Mouse (Mus musculus) lung, adult 2 months (tissue): Measurements from ENCODE around the gene Lrrc18.

Experiments
- CTCF ChIP-seq: fragments of 200-500 bp; IDR thresholded peaks from 2 replicates; pipeline ENCODE4 v1.5.1; 2011; ENCODE audit warnings: mild to moderate bottlenecking, low read length, control low read depth; ENCODE audit not compliant: insufficient read depth
- POLR2A ChIP-seq: fragments of 200-500 bp; IDR thresholded peaks from 2 replicates; pipeline ENCODE4 v1.6.1; 2011; ENCODE audit warnings: low read depth, mild to moderate bottlenecking, control low read depth, low read length, borderline replicate concordance; ENCODE audit errors: extremely low read depth

GRCm38 (mm10) chr14:32956486-32956885 lies 34.7 kb upstream of the Lrrc18 start:
- no peak for TF ChIP-seq POLR2A
- no peak for TF ChIP-seq CTCF
